Mouse (Mus musculus) adrenal gland, adult 2 months (tissue): ENCODE data around the gene Clk3. TPM values are rescaled to one million over a fixed set of nuclear protein-coding genes. Genes with fewer than 3 reads are reported as not detected.

Source experiments
- DNase-seq: peaks from one replicate; pipeline ENCODE4 v3.0.0; 2021
- polyA plus RNA-seq: library from polyadenylated mRNA; depleted of rRNA; stranded (reverse); fragments of >200 nt; gene quantifications from 2 replicates; pipeline ENCODE4 v1.2.3, GENCODE M21; 2012
- total RNA-seq, 2 experiments: library from RNA; stranded (reverse); gene quantifications; 2 replicates each; pipeline ENCODE4 v1.2.3; 2021

The Clk3 gene
- total and polyA plus RNA-seq, 3 experiments: 52.2 to 87.8 (median 60.6) TPM

- no peak for DNase-seq
These were observed 4.6 kb upstream of the Clk3 start for GRCm38 (mm10) chr9:57770214-57770613.

- DNase-seq: no peak
These were observed 3.9 kb upstream of the Clk3 start for GRCm38 (mm10) chr9:57769539-57770069.

DNA sequence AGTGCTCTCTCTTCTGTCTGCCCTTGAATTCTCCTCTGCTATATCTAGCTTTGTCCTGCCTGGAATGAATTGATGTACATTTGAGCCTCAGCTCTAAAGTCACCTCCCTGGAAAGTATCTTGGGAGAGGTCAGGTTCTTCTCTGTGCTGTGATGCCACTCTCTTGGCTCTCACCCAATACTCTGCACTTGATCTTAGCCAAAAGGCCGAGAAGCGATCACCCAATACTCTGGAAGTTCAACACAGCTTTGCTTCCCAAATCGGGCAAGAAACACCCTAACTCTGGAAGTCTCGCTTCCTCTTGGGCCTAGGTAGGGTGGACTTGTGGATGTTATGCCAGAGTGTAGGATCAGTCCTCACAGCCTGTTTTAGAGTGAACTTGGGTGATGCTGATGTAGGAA lies 1.6 kb upstream of the Clk3 start:
- no peak for DNase-seq

DNA sequence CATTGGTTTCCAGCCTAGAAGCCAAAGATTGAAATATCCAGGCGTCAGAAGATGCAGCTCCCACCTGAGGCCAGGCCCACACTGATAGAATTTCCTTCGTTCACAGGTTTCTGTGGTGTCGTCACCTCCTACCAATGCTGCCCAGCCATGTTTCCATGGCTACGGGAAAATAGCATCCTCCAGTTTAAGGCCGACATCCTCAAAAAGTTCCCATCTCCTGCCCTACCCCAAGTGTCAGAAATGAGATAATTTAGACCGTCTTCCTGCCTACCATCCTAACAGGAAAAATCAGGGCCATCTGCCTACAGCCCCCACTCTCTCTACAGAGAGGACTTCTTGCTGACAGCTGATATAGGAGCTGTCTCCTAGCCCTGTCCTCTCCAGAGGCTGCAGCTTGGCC lies 771 bp upstream of the Clk3 start:
- no peak for DNase-seq

GRCm38 (mm10) chr9:57764974-57765363 lies 691 bp downstream of the Clk3 start:
- DNase-seq: peak; percentile 98

DNA sequence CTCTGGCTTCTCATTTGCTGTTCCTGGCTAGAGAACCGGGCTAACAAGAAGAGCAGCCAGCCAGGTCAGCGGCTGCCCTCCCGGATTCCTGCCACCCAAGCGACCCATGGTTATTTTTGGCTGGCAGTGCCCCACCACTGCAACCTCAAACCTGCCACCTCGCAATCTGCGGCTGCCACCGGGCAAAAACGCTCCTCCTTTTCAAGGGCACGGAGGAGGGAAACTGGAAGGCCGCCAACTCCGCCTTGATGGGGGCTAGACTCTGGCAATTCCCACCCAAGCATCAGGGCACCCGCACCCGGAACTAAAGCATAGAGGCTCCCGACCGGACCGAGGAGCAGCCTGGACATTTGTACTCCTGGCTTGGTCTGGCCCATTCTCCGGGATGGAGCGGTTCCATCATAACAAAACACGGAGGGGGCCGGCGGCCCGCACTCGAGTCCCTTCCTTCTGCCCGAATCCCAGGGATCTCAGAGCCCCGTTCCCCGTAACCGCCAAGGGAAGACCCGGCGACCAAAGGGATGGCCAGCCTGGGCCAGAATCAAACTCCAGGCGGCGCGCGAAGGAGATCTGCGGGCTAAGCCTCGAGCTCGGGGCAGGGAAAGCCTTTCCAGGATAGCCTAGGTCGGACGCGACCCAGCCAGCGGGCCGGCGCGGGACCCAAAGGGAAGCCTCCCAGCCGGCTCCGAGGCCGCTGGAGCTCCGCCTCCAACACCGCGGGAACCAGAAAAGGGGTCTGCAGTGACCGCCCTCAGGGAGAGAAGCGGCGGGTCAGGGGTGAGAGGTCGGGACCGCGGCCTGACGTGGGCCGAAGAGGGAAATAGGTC lies 1.3 kb downstream of the Clk3 start:
- DNase-seq: peak; percentile 87

GRCm38 (mm10) chr9:57762563-57762991 lies 3.1 kb downstream of the Clk3 start:
- peak; percentile 51 for DNase-seq

DNA sequence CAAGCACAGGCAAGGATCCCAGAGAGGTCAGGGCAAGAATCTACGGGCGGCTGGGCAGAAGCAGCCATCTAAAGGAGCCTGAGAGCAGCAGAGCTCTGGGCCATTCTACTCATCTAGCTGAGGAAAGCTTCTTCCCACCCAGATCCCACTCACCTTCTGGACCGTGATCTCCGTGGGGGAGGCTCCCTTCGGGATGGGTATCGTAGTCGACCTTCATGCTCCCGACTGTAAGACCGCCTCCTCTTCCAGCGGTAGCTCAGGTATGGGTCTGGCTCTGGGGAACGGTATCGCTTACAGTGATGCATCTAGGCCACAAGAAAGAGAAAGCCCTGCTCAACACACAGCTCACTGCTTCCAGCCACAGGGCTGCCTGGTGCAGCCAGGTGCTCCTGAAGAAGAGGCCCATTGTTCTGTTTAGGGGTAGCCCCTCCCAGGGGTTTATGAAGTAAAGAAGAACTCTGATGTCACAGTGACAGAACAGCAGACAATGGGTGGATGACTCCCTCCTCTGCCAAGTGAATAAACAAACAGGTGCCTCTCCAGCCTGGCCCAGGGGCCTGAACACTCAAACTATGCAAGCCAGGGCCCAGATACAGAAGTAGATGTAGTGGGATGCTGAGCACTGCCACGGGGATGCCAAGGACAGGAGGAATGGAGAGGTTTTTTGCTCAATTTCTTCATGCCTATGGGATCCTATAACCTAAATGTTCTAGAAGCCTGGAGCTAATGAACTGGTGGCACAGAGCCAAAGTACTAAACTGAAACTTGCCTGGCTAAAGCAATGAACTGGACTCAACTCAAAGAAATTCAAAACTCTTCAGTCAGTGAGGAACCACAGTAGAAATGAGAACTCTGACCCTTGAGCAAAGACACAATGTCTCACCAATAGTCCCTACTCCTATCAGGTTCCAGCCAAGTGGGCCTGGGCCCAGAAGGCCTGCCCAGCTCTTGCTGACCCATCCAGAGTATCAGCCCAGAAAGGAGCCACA lies 3.8 kb downstream of the Clk3 start:
- no peak for DNase-seq

- DNase-seq: no peak
These were observed 5.1 kb downstream of the Clk3 start for GRCm38 (mm10) chr9:57760416-57761146.

- peak; percentile 91 for DNase-seq
These were observed 6.4 kb downstream of the Clk3 start for GRCm38 (mm10) chr9:57759289-57759688.

GRCm38 (mm10) chr9:57758528-57758927 lies 7.1 kb downstream of the Clk3 start:
- DNase-seq: no peak

GRCm38 (mm10) chr9:57757578-57757977 lies 8.1 kb downstream of the Clk3 start:
- no peak for DNase-seq

DNA sequence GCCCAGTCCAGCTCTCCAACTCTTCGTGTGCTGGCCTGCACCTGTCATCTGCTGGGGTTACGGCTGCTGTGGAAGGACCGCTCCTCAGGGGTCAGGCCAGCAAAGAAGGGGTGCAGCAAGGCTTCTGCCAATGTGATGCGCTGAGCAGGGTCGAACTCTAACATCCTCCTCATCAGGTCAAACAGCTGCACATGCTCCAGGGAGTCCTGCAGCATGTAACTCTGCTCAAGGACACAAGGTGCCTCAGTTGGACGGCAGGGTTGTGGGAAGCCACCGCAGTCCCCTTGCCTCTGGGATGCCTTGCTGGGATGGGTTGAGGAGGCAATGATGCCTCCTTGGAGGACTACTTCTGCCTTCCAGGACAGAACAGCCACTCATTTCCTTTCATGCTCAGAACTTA lies 14.8 kb downstream of the Clk3 start:
- DNase-seq: no peak

- no peak for DNase-seq
These were observed 16.8 kb downstream of the Clk3 start for GRCm38 (mm10) chr9:57748831-57749230.

DNA sequence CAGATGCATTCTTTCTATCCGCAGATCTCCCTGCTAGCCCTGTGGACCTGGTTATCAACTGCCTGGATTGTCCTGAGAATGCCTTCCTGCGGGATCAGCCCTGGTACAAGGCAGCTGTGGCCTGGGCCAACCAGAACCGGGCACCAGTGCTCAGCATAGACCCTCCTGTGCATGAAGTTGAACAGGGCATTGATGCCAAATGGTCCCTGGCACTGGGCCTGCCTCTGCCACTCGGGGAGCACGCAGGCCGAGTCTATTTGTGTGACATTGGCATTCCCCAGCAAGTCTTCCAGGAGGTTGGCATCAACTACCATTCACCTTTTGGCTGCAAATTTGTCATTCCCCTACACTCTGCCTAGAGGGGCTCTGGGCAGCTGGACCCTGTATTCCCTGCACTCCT lies 17.5 kb downstream of the Clk3 start:
- DNase-seq: no peak

GRCm38 (mm10) chr9:57747067-57747466 lies 18.6 kb downstream of the Clk3 start:
- no peak for DNase-seq

DNA sequence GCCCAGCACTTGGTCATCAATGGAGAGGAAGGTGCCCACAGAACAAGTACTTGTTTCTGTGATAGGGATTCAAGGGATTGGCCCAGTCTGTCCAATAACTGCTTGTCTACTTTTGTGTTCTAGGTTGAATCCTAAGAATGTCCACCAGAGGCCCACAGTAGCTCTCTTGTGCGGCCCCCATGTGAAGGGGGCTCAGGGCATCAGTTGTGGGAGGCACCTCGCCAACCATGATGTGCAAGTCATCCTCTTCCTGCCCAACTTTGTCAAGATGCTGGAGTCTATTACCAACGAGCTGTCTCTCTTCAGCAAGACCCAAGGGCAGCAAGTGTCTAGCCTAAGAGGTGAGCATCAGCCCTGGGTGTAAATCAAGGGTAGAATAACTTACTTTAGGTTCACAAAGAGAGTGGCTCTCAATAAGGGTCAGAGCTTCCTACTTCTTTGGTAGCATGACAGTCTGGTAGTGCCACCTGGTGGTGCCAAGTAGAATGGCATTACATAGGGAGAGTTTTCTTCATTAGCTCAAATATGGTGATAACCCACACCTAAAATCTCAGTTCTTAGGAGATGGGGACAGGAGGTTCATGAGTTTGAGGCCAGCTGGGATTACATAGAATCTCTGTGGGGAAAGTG lies 21.1 kb downstream of the Clk3 start:
- DNase-seq: peak; percentile 48

DNA sequence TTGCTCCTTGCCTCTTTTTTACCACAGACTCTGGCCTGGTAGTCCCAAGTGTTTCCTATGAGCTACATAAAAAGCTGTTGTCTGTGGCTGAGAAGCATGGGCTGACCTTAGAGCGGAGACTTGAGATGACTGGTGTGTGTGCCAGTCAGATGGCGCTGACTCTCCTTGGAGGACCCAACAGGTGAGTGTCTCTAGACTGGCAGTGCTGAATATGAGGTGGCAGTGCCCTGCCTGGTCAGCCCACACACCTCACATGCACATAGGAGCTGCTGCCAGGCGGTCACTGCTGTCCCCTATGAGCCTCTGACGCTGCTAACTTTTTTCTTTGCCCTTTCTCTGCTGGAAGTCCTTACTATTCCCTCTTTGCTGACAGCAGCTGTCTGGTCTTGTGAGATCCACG lies 25.8 kb downstream of the Clk3 start:
- no peak for DNase-seq

GRCm38 (mm10) chr9:57733606-57734005 lies 32.1 kb downstream of the Clk3 start:
- DNase-seq: no peak

GRCm38 (mm10) chr9:57728312-57728711 lies 37.3 kb downstream of the Clk3 start:
- DNase-seq: no peak

- no peak for DNase-seq
These were observed 41.0 kb downstream of the Clk3 start for GRCm38 (mm10) chr9:57724701-57725100.
